Mouse (Mus musculus) ovary, postnatal 10 days (tissue): ENCODE results near the gene Chaf1a.
"Not testable (repeated sequence)": the region's sequence is repeated elsewhere in the genome, so short reads cannot be mapped to it uniquely, and the experiment has no call there.

Source experiments
- DNase-seq: peaks from one replicate; pipeline ENCODE4 v3.0.0; 2022; ENCODE audit warnings: low spot score

The Chaf1a gene

GRCm38 (mm10) chr17:56038583-56039261, 1.5 kb upstream of the Chaf1a start:
- DNase-seq, result no peak

- DNase-seq, result no peak
These were observed 894 bp upstream of the Chaf1a start for GRCm38 (mm10) chr17:56039345-56039744.

- no peak for DNase-seq
These were observed 571 bp downstream of the Chaf1a start for GRCm38 (mm10) chr17:56040857-56041163.

GRCm38 (mm10) chr17:56051369-56051768, 11.1 kb downstream of the Chaf1a start:
- DNase-seq, result no peak

- no peak for DNase-seq
These were observed 14.7 kb downstream of the Chaf1a start for GRCm38 (mm10) chr17:56054938-56055337.

GRCm38 (mm10) chr17:56055945-56056678, 15.9 kb downstream of the Chaf1a start:
- DNase-seq, result no peak

- DNase-seq, result no peak
These were observed 17.3 kb downstream of the Chaf1a start for GRCm38 (mm10) chr17:56057381-56058120.

- no peak for DNase-seq
These were observed 21.8 kb downstream of the Chaf1a start for GRCm38 (mm10) chr17:56062081-56062480.

- not testable (repeated sequence) for DNase-seq
These were observed 25.5 kb downstream of the Chaf1a start for GRCm38 (mm10) chr17:56065715-56066114.

- no peak for DNase-seq
These were observed 26.2 kb downstream of the Chaf1a start for GRCm38 (mm10) chr17:56066451-56066850.

- DNase-seq, result no peak
These were observed 28.8 kb downstream of the Chaf1a start for GRCm38 (mm10) chr17:56069066-56069465.

- DNase-seq, result no peak
These were observed 30.9 kb downstream of the Chaf1a start for GRCm38 (mm10) chr17:56071126-56071525.

GRCm38 (mm10) chr17:56072243-56072642, 32.0 kb downstream of the Chaf1a start:
- no peak for DNase-seq

- DNase-seq, result peak; percentile 50
These were observed 34.0 kb downstream of the Chaf1a start for GRCm38 (mm10) chr17:56074097-56074826.

GRCm38 (mm10) chr17:56074827-56075208, 34.6 kb downstream of the Chaf1a start, which contains the start of gene Ubxn6:
Gene Ubxn6, minus strand, starts transcription at chr17:56075028.
- DNase-seq, result peak; percentile 95

- DNase-seq, result no peak
These were observed 37.3 kb downstream of the Chaf1a start for GRCm38 (mm10) chr17:56077523-56077922.

GRCm38 (mm10) chr17:56078361-56078760, 38.1 kb downstream of the Chaf1a start:
- DNase-seq, result not testable (repeated sequence)

GRCm38 (mm10) chr17:56078880-56079795, 38.9 kb downstream of the Chaf1a start, which contains the start of gene Hdgfl2:
Gene Hdgfl2, plus strand, starts transcription at chr17:56079634.
- DNase-seq, result peak; percentile 95

- DNase-seq, result no peak
These were observed 39.7 kb downstream of the Chaf1a start for GRCm38 (mm10) chr17:56079921-56080320.

- DNase-seq, result no peak
These were observed 40.7 kb downstream of the Chaf1a start for GRCm38 (mm10) chr17:56080781-56081585.
